Mouse (Mus musculus) heart, postnatal 0 days (tissue): ENCODE results near the gene Tfeb.

ENCODE experiments used
- CTCF ChIP-seq: IDR thresholded peaks from 2 replicates; pipeline ENCODE4 v1.5.1; 2016; ENCODE audit warnings: antibody characterized with exemption, control low read depth, low read depth
- EP300 ChIP-seq: IDR thresholded peaks from 2 replicates; pipeline ENCODE4 v1.6.1; 2016; ENCODE audit warnings: antibody characterized with exemption, low read depth

GRCm38 (mm10) chr17:47738066-47738878 is 1.4 kb downstream of the Tfeb start:
- TF ChIP-seq CTCF (no peak), EP300 (no peak)
